Mouse (Mus musculus) induced T-regulatory cell, adult 2 months (primary cell): ENCODE results near the gene C4b.

ENCODE experiments used
- DNase-seq: peaks from one replicate; pipeline ENCODE4 v3.0.0-alpha.2; 2012; ENCODE audit warnings: low read depth

The C4b gene

DNA sequence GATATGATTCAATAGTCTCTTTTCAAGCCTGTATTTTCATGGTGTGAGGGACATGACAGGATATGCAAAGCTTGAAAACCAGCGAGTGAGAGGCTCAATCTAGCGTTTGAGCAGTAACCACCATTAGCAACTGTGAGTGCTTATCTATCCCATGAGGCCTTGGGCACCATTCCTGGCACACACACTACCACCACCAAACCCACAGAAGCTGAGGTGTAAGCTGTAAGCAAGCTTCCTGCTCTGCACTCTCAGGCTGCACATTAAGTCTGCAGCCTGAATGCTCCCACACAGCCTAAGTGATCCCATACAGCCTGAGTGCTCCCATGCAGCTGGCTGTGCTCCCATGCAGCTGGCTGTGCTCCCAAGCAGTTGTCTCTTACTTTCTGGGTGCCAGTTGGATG lies 43.0 kb downstream of the C4b start:
- DNase-seq, result no peak

DNA sequence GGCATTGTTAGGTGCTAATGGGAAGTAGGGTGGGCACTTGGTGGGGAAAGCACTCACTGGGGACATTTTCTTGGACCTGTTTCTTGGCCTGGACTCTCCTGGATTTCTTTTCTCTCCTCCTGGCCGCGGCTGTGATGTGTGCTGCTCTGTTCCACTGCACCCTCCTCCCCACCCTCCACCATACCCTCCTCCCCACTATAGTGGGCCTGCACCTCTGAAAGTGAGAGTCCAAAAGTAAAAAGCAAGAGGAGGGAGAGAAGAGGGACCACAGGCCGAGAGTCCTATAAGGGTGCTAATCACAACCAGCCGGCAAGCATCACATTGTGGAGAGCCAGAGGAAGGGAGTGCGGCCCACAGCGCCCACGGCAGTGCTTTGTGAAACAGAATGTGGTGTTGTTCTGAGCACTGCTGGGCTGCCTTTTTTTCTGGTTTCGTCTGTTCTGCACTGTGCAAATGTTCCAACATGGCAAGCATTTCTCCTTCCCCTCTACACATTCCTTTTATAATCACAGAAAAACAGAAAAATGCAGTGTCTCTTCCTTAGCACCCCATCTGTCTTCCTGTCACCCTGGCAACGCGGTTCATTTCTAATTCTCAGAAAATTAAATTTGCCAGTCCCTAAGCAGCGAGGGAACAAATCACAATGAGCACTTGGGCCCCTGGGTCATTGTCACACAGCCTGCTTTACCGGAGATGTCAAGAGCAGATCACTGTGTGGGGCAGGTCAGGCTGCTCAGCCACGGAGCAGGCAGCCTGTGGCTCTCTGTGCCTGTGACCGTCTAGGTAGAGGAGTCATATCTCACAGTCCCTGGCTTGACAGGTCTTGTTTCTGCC lies 43.9 kb downstream of the C4b start:
- no peak for DNase-seq

DNA sequence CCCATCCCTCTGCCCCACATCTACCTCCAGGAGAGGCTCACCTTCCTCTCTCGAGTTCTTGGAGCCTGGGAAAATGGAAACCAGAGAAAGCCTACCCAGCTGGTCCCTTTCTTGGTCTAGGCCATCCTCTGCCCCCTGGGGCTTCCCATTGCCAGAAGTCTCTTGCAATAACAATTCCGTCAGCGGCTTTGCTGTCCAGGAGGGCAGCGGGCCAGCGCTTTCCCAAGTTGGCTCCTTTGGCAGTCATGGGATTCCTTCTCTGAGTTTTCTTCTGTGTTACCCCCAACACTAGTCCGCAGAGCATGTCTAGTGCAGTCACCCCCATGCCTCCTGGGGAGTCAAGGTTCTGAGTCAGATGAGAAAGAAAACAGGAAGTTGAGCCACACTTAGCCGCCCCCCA lies 50.8 kb downstream of the C4b start:
- no peak for DNase-seq

DNA sequence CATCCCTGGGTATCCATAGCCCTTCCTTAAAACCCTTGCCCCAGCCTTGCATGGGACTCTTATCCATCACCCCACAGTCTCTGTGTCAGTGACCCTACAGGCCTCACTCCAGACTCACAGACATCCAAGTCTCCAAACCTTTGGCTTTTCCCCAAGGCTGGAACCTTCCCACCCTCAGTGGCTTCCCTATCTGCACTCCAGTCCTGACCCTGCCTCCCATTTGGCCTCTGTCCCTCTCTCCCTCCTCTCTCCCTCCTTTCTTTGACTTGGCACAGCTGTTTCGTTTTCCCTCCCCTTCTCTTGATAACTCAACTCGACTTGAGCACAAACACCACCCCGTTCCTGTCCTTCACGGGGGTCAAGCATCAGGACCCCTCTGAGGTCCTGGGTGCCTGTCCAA lies 53.2 kb downstream of the C4b start:
- DNase-seq, result no peak

DNA sequence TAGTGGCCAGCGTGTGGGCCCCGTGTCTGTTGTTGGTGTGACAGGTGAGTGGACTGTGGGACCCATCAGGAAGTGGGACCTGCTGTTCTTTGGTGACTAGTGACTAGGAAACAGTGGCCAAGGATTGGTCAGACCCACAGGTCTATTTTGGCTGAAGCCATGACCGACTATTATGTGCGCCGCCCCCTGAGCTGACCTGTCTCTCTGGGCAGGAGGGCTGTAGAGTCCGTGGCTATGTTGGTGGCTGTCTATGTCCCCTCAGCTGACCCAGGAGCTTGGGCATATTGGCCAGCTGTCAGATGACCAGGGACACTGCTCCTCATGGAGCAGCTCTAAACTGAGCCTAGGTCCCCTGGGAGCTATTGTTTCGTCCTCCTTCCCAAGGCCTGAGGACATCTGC lies 54.8 kb downstream of the C4b start:
- no peak for DNase-seq

DNA sequence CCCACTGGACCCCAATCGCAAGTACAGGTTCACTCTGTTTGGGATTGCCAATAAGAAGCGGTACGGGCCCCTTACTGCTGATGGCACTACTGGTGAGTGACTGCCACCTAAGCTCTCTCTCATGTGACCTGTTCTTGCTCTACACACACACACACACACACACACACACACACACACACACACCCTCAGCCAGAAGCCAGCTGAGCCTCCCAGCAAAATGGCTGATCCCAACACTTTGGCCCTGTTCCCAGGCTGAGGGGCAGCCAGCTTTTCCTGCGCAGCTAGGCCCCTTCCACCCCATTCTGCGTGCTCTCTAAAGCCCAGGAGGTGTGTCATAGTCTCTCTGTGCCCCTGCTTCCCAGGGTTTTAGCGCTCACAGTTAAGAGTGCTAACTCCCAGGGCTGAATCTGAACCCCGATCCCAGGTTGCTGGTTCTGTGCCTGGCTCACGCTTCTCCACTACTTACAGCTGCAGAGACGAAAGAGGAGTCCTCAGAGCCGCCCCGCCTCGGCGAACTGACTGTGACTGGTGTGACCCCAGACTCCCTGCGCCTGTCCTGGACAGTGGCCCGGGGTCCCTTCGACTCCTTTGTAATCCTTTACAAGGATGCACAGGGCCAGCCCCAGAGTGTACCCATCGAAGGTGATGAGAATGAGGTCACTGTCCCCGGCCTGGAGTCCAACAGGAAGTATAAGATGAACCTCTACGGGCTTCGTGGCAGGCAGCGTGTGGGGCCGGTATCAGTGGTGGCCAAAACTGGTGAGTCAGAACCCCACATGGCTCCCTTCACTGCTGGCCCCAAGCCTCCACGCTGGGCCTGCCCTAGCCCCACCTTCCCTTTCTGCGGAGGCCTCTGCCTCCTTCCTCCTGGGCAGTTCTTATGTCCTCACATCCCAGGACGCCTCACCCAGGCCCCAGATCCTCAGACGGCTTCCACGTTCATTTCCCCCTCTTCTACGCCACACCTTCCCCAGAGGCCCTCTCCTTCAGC lies 58.3 kb downstream of the C4b start:
- DNase-seq, result no peak

DNA sequence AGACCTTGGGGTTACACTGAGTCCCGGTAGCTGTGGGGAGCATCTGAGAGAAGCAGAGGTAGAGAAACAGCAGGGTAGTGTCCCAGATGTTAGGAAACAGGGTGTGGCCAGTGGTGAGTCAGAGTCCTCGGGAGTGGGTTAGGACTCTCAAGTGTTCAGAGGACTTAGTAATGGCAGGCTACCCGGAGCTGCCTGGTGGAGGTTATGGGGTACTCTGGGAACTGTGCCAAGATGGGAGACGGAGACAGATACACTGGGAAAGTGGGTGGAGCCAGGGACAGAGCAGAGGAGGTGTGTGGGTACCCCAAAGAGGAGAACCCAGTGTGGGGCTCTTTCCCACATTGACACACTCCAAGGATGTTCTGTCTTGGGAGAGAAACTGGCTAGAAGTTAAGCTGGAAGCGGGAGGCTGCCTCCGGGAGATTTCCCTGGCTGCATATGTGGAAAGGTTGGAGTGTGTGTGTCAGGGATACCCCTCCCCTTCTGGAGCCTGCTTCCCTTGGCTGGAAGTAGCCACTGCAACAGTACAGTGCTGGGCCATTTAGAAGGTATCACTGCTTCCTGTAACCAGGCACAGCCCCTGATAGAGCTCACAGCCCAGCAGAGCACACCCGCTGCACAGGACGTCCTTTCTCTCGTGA lies 59.3 kb downstream of the C4b start:
- no peak for DNase-seq

DNA sequence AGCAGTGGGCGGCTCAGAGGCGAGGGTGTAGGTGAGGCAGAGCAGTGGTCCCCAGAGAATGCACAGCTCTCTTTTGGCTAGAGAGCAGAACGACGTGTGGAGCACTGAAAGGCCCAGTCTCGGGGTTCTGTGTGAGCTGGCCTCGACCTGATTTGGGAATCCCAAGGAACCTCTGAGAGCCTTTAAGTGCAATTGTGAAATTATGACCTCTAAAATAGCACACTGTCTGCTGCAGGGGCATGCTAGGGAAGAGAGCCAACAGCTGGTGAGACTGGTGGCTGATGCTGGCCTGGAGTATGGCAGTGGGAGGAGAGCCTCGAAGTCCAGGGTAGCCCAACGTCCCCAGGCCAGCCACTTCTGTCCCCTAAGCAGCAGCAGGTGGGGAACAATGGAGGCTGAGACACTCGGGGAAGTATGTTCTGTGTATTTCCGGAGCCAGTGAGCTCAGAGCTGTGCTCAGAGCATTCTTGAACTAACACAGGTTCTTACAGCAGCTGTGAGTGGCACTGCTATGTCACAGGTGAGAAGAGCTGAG lies 59.9 kb downstream of the C4b start:
- no peak for DNase-seq

DNA sequence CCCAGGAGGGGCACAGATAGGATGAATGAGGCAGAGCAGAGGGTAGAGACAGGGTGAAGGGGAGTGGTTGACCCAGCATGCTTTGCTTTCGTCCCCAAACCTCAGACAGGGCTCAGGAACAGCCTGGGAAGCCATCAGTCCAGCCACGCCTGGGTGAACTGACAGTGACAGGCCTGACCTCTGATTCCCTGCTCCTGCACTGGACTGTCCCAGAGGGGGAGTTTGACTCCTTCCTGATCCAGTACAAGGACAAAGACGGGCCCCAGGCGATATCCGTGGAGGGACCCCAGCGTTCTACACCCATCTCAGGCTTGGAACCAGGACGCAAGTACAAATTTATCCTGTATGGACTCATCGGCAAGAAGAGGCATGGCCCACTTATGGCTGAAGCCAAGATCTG lies 60.5 kb downstream of the C4b start:
- no peak for DNase-seq

DNA sequence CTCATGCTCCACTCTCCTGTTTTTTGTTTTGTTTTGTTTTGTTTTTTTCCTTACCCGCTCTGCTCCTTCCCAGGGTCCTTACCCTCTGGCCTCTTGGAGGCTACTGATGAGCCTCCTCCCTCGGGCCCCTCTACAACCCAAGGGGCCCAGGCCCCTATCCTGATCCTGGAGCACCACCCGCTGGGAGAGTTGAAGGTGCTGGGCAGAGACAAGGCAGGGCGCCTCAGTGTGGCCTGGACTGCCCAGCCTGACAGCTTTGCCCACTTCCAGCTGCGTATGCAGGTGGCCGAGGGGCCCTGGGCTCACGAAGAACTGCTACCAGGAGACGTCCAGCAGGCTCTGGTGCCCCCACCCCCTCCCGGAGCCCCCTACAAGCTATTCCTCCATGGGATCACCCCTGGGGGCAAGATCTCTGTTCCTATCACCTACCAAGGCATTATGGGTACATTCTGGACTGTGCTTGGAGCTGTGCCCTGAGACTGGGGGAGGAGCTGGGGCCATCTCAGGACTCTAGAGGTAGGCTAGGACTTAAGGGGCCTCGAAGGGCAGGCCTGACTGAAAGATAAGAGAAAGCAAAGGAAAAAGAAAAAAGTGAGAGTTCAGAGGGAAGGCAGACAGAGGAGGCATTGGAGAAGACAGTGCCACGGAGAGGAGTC lies 61.7 kb downstream of the C4b start:
- DNase-seq, result no peak

DNA sequence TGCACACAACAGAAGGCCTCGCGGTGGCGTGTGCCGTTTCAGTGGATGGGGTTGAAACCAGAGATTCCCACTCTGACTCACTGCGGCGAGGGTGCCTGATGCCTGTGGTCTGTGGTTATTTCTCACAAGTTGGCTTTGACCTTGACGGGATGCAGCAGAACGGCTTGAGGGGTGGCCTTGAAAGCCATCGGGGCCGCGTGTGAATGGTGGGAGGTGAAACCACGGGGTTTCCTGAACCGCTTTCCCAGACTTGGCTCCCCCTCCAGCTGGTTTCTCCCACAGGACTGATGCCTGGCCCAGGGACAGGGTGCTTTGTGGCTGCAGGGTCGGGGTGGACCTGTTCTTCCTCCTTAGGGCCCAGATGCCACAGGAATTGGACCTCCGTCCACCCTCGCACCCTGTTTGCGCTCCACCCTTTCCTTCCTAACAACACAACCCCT lies 62.5 kb downstream of the C4b start:
- DNase-seq, result peak; percentile 71

DNA sequence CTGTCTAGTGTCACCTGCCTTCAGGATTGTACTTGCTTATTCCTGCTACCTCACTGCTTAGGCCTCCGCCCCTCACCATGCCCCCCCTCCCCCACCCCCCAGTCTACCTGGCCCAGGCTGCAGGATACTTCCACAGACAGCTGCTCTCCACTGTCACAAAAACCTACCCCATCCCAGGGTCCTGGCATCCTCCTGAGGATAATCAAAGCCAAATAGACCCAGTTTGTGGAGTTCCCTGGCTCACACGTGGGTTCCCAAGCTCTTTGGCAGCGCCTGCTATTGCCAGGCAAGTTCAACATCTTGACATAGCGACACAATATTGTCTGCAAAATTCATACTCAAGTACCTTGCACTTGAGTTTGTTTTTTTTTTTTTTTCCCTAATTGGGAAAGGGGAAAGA lies 63.1 kb downstream of the C4b start:
- DNase-seq, result no peak

DNA sequence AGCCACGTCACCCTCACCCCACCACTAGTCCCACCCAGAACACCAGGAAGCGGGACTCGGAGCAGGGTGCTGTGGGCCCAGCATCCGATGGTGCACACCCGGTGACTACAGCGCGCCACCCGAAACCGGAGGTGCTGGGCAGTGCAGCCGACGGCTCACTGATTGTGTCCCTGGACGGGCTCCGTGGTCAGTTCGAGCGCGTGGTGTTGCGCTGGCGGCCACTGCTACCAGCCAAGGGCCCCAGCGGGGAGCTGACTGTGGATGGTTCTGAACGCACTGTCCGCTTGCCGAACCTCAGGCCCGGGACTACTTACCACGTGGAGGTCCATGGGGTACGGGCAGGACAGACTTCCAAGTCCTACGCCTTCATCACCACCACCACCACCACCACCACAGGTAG lies 63.5 kb downstream of the C4b start:
- no peak for DNase-seq
